Mouse (Mus musculus) cerebellum, adult 2 months (tissue): ENCODE measurements around the gene Megf6.

Experiments used
- CTCF ChIP-seq: fragments of 200-500 bp; IDR thresholded peaks from 2 replicates; pipeline ENCODE4 v1.5.1; 2011; ENCODE audit warnings: low read depth, mild to moderate bottlenecking, control low read depth, low read length, moderate library complexity, borderline replicate concordance; ENCODE audit not compliant: insufficient read depth
- POLR2A ChIP-seq: fragments of 200-500 bp; IDR thresholded peaks from 2 replicates; pipeline ENCODE4 v1.6.1; 2011; ENCODE audit warnings: low read length, control low read depth, borderline replicate concordance; ENCODE audit not compliant: insufficient read depth

DNA sequence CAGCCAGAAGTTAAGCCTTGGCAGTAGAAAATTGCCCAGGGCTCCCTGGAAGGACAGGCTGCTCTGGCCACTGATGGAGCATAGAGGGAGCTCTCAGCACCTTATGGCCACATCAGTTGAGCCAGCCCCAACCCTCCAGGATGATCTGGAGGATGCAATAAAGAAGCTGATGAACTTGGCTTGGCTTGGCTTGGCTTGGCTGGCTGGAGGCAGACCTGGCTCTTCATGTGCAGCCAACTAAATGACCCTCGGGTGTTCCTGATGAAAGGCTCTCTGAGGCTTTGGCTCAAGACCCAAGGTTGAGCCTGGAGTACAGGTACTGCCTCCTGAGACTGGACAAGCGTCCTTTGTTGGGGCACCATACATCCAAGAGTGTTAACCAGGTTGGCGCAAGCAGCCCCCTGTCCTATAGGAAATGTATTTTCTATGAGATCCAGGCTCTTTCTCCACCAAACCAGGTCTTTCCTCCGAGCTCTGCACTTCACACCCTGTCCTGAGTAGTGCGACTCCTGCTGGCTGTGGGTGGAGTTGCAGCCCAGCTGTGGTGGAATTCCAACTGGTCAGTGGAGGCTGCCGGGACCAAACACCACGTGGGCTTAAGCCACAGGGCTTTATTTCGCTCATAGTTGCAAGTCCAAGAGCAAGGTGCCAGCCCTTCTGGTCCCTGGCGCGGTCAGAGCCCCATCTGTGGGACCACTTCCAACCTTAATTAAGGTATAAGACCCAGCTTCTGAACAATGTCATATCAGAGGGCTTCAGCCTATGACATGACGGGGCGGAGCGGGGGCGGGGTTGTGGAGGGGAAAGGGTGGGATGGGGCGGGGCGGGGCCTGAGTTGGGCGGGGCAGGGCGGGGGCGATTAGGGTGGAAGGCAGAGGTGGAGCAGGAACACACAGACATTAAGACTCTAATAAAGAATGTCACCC lies 75.8 kb downstream of the Megf6 start:
- TF ChIP-seq CTCF, result peak; percentile 93
- no peak for TF ChIP-seq POLR2A
